In the genomic region with DNA sequence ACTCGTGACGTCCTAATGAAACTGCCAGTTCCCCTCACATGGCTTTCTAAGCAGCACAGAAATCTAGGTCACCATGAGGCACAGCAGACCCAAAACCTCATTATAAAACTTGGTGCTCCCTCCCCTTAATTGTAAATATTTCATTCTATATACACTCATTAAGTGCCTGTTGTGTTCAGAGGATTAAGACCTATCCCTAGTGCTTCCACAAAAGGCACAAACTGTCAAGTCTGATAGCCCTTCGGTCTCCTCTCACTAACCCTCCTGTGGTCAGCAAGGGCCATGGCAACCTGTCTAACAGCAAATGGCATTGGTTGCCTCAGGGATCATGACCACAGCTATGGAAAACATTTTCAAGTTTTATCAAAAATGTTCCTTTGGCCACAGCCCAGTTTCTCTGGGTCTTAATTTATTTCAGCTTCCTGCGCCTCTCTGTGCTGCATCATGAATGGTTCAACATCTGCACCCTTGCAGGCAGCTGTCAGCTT, we compare ENCODE assay signal across 14 mouse cellular contexts. TPM values are rescaled to one million over a fixed set of nuclear protein-coding genes. Genes with fewer than 3 reads are reported as not detected.
DNase-seq lines count a peak whose midpoint lies in the region; ATAC-seq and TF ChIP-seq lines count a peak whose summit lies in the region.
"Had no signal": no experiment of that assay in that cellular context is flagged by ENCODE, and none has a peak within 500 bp of the region (broad histone marks: within the 10 kb centered on the region; RNA-seq: fewer than 3 reads in every experiment).

No protein-coding gene starts in this region.

- ATAC-seq in hindbrain, postnatal 0 days: 0 out of 2 replicates have a peak, but pooled peaks have one; percentile 35
- ATAC-seq in hindbrain, embryonic 16.5 days: no peak

- no peak overlapping the region for H3K9ac ChIP-seq in hindbrain, postnatal 0 days (replicated peaks; ENCODE audit: low read length)
- no peak overlapping the region for H3K9ac ChIP-seq in hindbrain, embryonic 16.5 days (ENCODE audit: low read depth, low read length)
- H3K9ac ChIP-seq: embryonic facial prominence, embryonic 15.5 days; hindbrain, embryonic 12.5 days; midbrain, embryonic 15.5 days had no signal

- no peaks in the 10 kb centered on the region for H3K9me3 ChIP-seq in hindbrain, postnatal 0 days (ENCODE audit: low read length)
- no peaks in the 10 kb centered on the region for H3K9me3 ChIP-seq in hindbrain, embryonic 16.5 days (ENCODE audit: control insufficient read depth, low read length)
- H3K9me3 ChIP-seq: embryonic facial prominence, embryonic 15.5 days; hindbrain, embryonic 12.5 days; midbrain, embryonic 15.5 days had no signal

- no peak for TF ChIP-seq POLR2A in embryonic fibroblast, embryonic 13.5 days (IDR thresholded peaks at IDR 0.05; ENCODE audit: low read depth, low read length)

- no peak for DNase-seq in hindbrain, postnatal 0 days (ENCODE audit: low spot score)
- peak; percentile 73 for DNase-seq in Muller cell, postnatal 12 days (ENCODE audit: inconsistent ontology term)
- no peak for DNase-seq in left cerebral cortex, postnatal 36 days (ENCODE audit: low spot score in 2 of 2)
- DNase-seq in urinary bladder, postnatal 25 days (ENCODE audit: low spot score): no peak
- DNase-seq: adrenal gland, adult 2 months; cerebellum, postnatal 25 days; liver; right cerebral cortex, postnatal 14 days had no signal

- H3K4me1 ChIP-seq in hindbrain, postnatal 0 days (ENCODE audit: insufficient read depth, low read length): no peaks in the 10 kb centered on the region
- H3K4me1 ChIP-seq in hindbrain, embryonic 16.5 days (ENCODE audit: control insufficient read depth, insufficient read depth, low read depth, low read length): no peaks in the 10 kb centered on the region
- H3K4me1 ChIP-seq in embryonic fibroblast, embryonic 13.5 days (ENCODE audit: control insufficient read depth, insufficient read depth, low read length): peaks cover 17% of the 10 kb centered on the region
- H3K4me1 ChIP-seq: embryonic facial prominence, embryonic 15.5 days had no signal

- H3K36me3 ChIP-seq in hindbrain, postnatal 0 days (ENCODE audit: insufficient read depth, low read length): no peaks in the 10 kb centered on the region
- no peaks in the 10 kb centered on the region for H3K36me3 ChIP-seq in hindbrain, embryonic 16.5 days (ENCODE audit: control insufficient read depth, insufficient read depth, low read length)
- no peaks in the 10 kb centered on the region for H3K36me3 ChIP-seq in macrophage (ENCODE audit: inconsistent target)
- H3K36me3 ChIP-seq: embryonic facial prominence, embryonic 15.5 days; hindbrain, embryonic 12.5 days; midbrain, embryonic 15.5 days had no signal

- no peaks in the 10 kb centered on the region for H3K27me3 ChIP-seq in hindbrain, postnatal 0 days (ENCODE audit: insufficient read depth, low read length)
- no peaks in the 10 kb centered on the region for H3K27me3 ChIP-seq in hindbrain, embryonic 16.5 days (replicated peaks; ENCODE audit: control insufficient read depth, insufficient read depth, low read length)
- H3K27me3 ChIP-seq: embryonic facial prominence, embryonic 15.5 days; hindbrain, embryonic 12.5 days; midbrain, embryonic 15.5 days had no signal

- no peak overlapping the region for H3K4me3 ChIP-seq in hindbrain, postnatal 0 days (ENCODE audit: low read length)
- H3K4me3 ChIP-seq in hindbrain, embryonic 16.5 days (ENCODE audit: low read length): no peak overlapping the region
- no peak overlapping the region for H3K4me3 ChIP-seq in embryonic fibroblast, embryonic 13.5 days (ENCODE audit: insufficient read depth, low read length)
- H3K4me3 ChIP-seq in macrophage (ENCODE audit: inconsistent target): no peak overlapping the region
- H3K4me3 ChIP-seq: embryonic facial prominence, embryonic 15.5 days; hindbrain, embryonic 12.5 days; midbrain, embryonic 15.5 days had no signal

- TF ChIP-seq CTCF in hindbrain, postnatal 0 days (IDR thresholded peaks at IDR 0.05; ENCODE audit: low read depth): peak; percentile 18; the same call in 1 of the 2 replicates
- TF ChIP-seq CTCF in embryonic fibroblast, embryonic 13.5 days (IDR thresholded peaks at IDR 0.05; ENCODE audit: borderline replicate concordance, insufficient read depth, low read length): no peak

- intact Hi-C loops in left cerebral cortex, postnatal 36 days (cut with DNase I): no loop called here

- no peak overlapping the region for H3K4me2 ChIP-seq in hindbrain, postnatal 0 days (ENCODE audit: low read depth, low read length)
- no peak overlapping the region for H3K4me2 ChIP-seq in hindbrain, embryonic 16.5 days (ENCODE audit: low read length)
- H3K4me2 ChIP-seq: embryonic facial prominence, embryonic 15.5 days; hindbrain, embryonic 12.5 days; midbrain, embryonic 15.5 days had no signal

- 47% methylated on average over 4 of the region's 4 CpGs for WGBS in hindbrain, postnatal 0 days
- WGBS in hindbrain, embryonic 16.5 days: 37% methylated on average over 4 of the region's 4 CpGs
- WGBS in macrophage (ENCODE audit: missing documents): 44% methylated on average over 4 of the region's 4 CpGs

- H3K27ac ChIP-seq in hindbrain, postnatal 0 days: no peak overlapping the region
- H3K27ac ChIP-seq in hindbrain, embryonic 16.5 days (ENCODE audit: low read depth, low read length): no peak overlapping the region
- H3K27ac ChIP-seq in embryonic fibroblast, embryonic 13.5 days (ENCODE audit: insufficient read depth, low read length): peak overlapping the region; percentile 88
- H3K27ac ChIP-seq in macrophage: peak overlapping the region; percentile 28
- H3K27ac ChIP-seq: embryonic facial prominence, embryonic 15.5 days; hindbrain, embryonic 12.5 days; midbrain, embryonic 15.5 days had no signal

- no peaks in the 10 kb centered on the region for H3K79me2 ChIP-seq in macrophage (ENCODE audit: inconsistent target)

RNA-seq across cellular contexts. Expression of a gene that starts 19.3 kb away (rescaled TPM):
- total RNA-seq in hindbrain, postnatal 0 days (2014; rRNA removed): 11.6 and 17.3 TPM in 2 replicates
- 6.7 and 8.4 TPM in 2 replicates for polyA plus RNA-seq in hindbrain, postnatal 0 days (2015; fragmentation: Nextera tagmentation; extraction: Ambion mirVana)
- 8.6 and 9.6 TPM in 2 replicates for polyA plus RNA-seq in hindbrain, embryonic 16.5 days (2015; fragmentation: Nextera tagmentation; extraction: Ambion mirVana)
- polyA plus RNA-seq in embryonic fibroblast, embryonic 13.5 days (2011; ENCODE audit: insufficient read length, low read depth, missing spikeins): 60.0 and 79.4 TPM in 2 replicates
- 1 to 10 TPM in 5 of 26 experiments, under 1 TPM in 15, not detected in 6; 0.13 to 2.1 (median 0.66) TPM for total RNA-seq in macrophage (2018; cell fraction: chromatin; rRNA removed)
- 1 to 10 TPM; 1.3 to 4.7 (median 2.5) TPM for total RNA-seq in macrophage (2018; cell fraction: cytosol; rRNA removed)
- total RNA-seq in macrophage (2018; cell fraction: nucleus; rRNA removed): 1 to 10 TPM in 24 of 26 experiments, under 1 TPM in 2; 0.87 to 6.1 (median 1.9) TPM
- polyA plus RNA-seq in macrophage (2018): 3.4 to 8.1 TPM (median 3.5 TPM) in 3 replicates
- 10 to 100 TPM in 1 of 2 experiments, 1 to 10 TPM in 1; 8.4 to 10.6 TPM for total RNA-seq in left cerebral cortex, postnatal 36 days (2021)

RNA-seq across cellular contexts. Expression of a gene that starts 34.5 kb away (rescaled TPM):
- total RNA-seq in hindbrain, postnatal 0 days (2014; rRNA removed): 15.4 and 16.3 TPM in 2 replicates
- polyA plus RNA-seq in hindbrain, postnatal 0 days (2015; fragmentation: Nextera tagmentation; extraction: Ambion mirVana): 7.1 and 7.2 TPM in 2 replicates
- polyA plus RNA-seq in hindbrain, embryonic 16.5 days (2015; fragmentation: Nextera tagmentation; extraction: Ambion mirVana): 8.3 and 9.3 TPM in 2 replicates
- 18.3 and 20.0 TPM in 2 replicates for polyA plus RNA-seq in embryonic fibroblast, embryonic 13.5 days (2011; ENCODE audit: insufficient read length, low read depth, missing spikeins)
- 100 to 1,000 TPM in 16 of 26 experiments, 10 to 100 TPM in 10; 39.5 to 157 (median 105) TPM for total RNA-seq in macrophage (2018; cell fraction: chromatin; rRNA removed)
- total RNA-seq in macrophage (2018; cell fraction: cytosol; rRNA removed): 10 to 100 TPM in 12 of 26 experiments, 1 to 10 TPM in 14; 4.6 to 14.5 (median 9.9) TPM
- 10 to 100 TPM; 15.1 to 85.5 (median 33.1) TPM for total RNA-seq in macrophage (2018; cell fraction: nucleus; rRNA removed)
- polyA plus RNA-seq in macrophage (2018): 9.4 to 10.7 TPM (median 10.3 TPM) in 3 replicates
- total RNA-seq in left cerebral cortex, postnatal 36 days (2021): 10 to 100 TPM; 18.1 to 24.8 TPM

Comparison
In these comparisons a context has a peak if more than half of its experiments do, and no peak if none do; other contexts are left out.
1. H3K27ac ChIP-seq: peak in embryonic fibroblast, embryonic 13.5 days (single experiment) and macrophage (single experiment); none in hindbrain, postnatal 0 days (single experiment) and hindbrain, embryonic 16.5 days (single experiment).